Mouse (Mus musculus): ENCODE results near the gene Lrrc32. TPM values are rescaled to one million over a fixed set of nuclear protein-coding genes. Genes with fewer than 3 reads are reported as not detected.

The Lrrc32 gene
- polyA plus RNA-seq, 1 experiment from 2014 or later: 5.6 TPM

GRCm38 (mm10) chr7:98488398-98489130 lies 519 bp upstream of the Lrrc32 start:
- Histone ChIP-seq H3K27me3 (peaks cover 49% of the 10 kb centered on the region), H3K4me3 (replicated peaks) (no peak overlapping the region), H3K4me2 (0 out of 2 replicates have a peak overlapping the region, but pooled peaks have one; percentile 68), H3K4me1 (replicated peaks) (peaks cover 12% of the 10 kb centered on the region), H3K9ac (no peak overlapping the region), H3K36me3 (replicated peaks) (no peaks in the 10 kb centered on the region), H3K27ac (replicated peaks) (no peak overlapping the region), H3K9me3 (replicated peaks) (no peaks in the 10 kb centered on the region)
- peak; percentile 20; the same call in 1 of the 2 replicates for ATAC-seq (ENCODE audit: insufficient read depth)
- WGBS (ENCODE audit: insufficient replicate concordance): 44% methylated on average over 13 of the region's 13 CpGs

GRCm38 (mm10) chr7:98489623-98490084 lies 571 bp downstream of the Lrrc32 start:
- H3K27me3 ChIP-seq: peaks cover 49% of the 10 kb centered on the region

GRCm38 (mm10) chr7:98490328-98490727 lies 1.2 kb downstream of the Lrrc32 start:
- H3K9me3 ChIP-seq (replicated peaks): no peaks in the 10 kb centered on the region
- H3K27ac ChIP-seq (replicated peaks): no peak overlapping the region
- peak overlapping the region; percentile 68 for H3K4me2 ChIP-seq
- no peak for ATAC-seq (ENCODE audit: insufficient read depth)
- H3K9ac ChIP-seq: no peak overlapping the region
- WGBS (ENCODE audit: insufficient replicate concordance): 47% methylated on average over 4 of the region's 4 CpGs
- peak overlapping the region; percentile 50 for H3K4me3 ChIP-seq (replicated peaks)
- peaks cover 18% of the 10 kb centered on the region for H3K4me1 ChIP-seq (replicated peaks)
- H3K36me3 ChIP-seq (replicated peaks): no peaks in the 10 kb centered on the region
- H3K27me3 ChIP-seq: peaks cover 49% of the 10 kb centered on the region

More at GRCm38 (mm10) chr7:98489623-98490084, 571 bp downstream of the Lrrc32 start:
- Histone ChIP-seq H3K9ac (no peak overlapping the region), H3K4me1 (replicated peaks) (peaks cover 18% of the 10 kb centered on the region), H3K36me3 (replicated peaks) (no peaks in the 10 kb centered on the region), H3K9me3 (replicated peaks) (no peaks in the 10 kb centered on the region), H3K4me2 (peak overlapping the region; percentile 68), H3K27ac (replicated peaks) (no peak overlapping the region), H3K4me3 (replicated peaks) (peak overlapping the region; percentile 50)
- peak; percentile 45 for ATAC-seq (ENCODE audit: insufficient read depth)
- WGBS (ENCODE audit: insufficient replicate concordance): 1% methylated on average over 50 of the region's 50 CpGs

- Histone ChIP-seq H3K9me3 (replicated peaks) (no peaks in the 10 kb centered on the region), H3K4me3 (replicated peaks) (peak overlapping the region; percentile 50; the same call in 1 of the 2 replicates), H3K27ac (replicated peaks) (no peak overlapping the region), H3K9ac (no peak overlapping the region), H3K4me1 (replicated peaks) (peaks cover 18% of the 10 kb centered on the region), H3K36me3 (replicated peaks) (no peaks in the 10 kb centered on the region), H3K4me2 (peak overlapping the region; percentile 68), H3K27me3 (peaks cover 49% of the 10 kb centered on the region)
- 82% methylated on average over 6 of the region's 6 CpGs for WGBS (ENCODE audit: insufficient replicate concordance)
- no peak for ATAC-seq (ENCODE audit: insufficient read depth)
These were observed 1.8 kb downstream of the Lrrc32 start for GRCm38 (mm10) chr7:98490911-98491310.

- H3K4me1 ChIP-seq (replicated peaks): peaks cover 18% of the 10 kb centered on the region
- H3K4me3 ChIP-seq (replicated peaks): peak overlapping the region; percentile 50; the same call in 1 of the 2 replicates
- 38% methylated on average over 9 of the region's 9 CpGs for WGBS (ENCODE audit: insufficient replicate concordance)
- H3K36me3 ChIP-seq (replicated peaks): no peaks in the 10 kb centered on the region
- H3K27ac ChIP-seq (replicated peaks): no peak overlapping the region
- H3K9me3 ChIP-seq (replicated peaks): no peaks in the 10 kb centered on the region
- H3K27me3 ChIP-seq: peaks cover 49% of the 10 kb centered on the region
- ATAC-seq (ENCODE audit: insufficient read depth): no peak
- peak overlapping the region; percentile 68 for H3K4me2 ChIP-seq
- H3K9ac ChIP-seq: no peak overlapping the region
These were observed 2.5 kb downstream of the Lrrc32 start for GRCm38 (mm10) chr7:98491451-98492200.

GRCm38 (mm10) chr7:98492331-98492730 lies 3.2 kb downstream of the Lrrc32 start:
- WGBS (ENCODE audit: insufficient replicate concordance): 41% methylated on average over 5 of the region's 5 CpGs
- Histone ChIP-seq H3K9ac (no peak overlapping the region), H3K27ac (replicated peaks) (no peak overlapping the region), H3K27me3 (peaks cover 49% of the 10 kb centered on the region), H3K9me3 (replicated peaks) (no peaks in the 10 kb centered on the region), H3K4me3 (replicated peaks) (0 out of 2 replicates have a peak overlapping the region, but pooled peaks have one; percentile 15), H3K4me2 (peak overlapping the region; percentile 23), H3K4me1 (replicated peaks) (peaks cover 18% of the 10 kb centered on the region), H3K36me3 (replicated peaks) (no peaks in the 10 kb centered on the region)
- no peak for ATAC-seq (ENCODE audit: insufficient read depth)

- no peak overlapping the region for H3K4me3 ChIP-seq (replicated peaks)
- no peak overlapping the region for H3K4me2 ChIP-seq
- peaks cover 18% of the 10 kb centered on the region for H3K4me1 ChIP-seq (replicated peaks)
- WGBS (ENCODE audit: insufficient replicate concordance): 48% methylated on average over 2 of the region's 2 CpGs
- no peak overlapping the region for H3K9ac ChIP-seq
- H3K27ac ChIP-seq (replicated peaks): no peak overlapping the region
- H3K9me3 ChIP-seq (replicated peaks): no peaks in the 10 kb centered on the region
- no peaks in the 10 kb centered on the region for H3K36me3 ChIP-seq (replicated peaks)
- peaks cover 41% of the 10 kb centered on the region for H3K27me3 ChIP-seq
- no peak for ATAC-seq (ENCODE audit: insufficient read depth)
These were observed 4.2 kb downstream of the Lrrc32 start for GRCm38 (mm10) chr7:98493307-98493706.

- whole genome bisulfite sequencing (ENCODE audit: insufficient replicate concordance): 39% methylated on average over 18 of the region's 18 CpGs
- Histone ChIP-seq H3K4me2 (no peak overlapping the region), H3K4me3 (replicated peaks) (no peak overlapping the region), H3K36me3 (replicated peaks) (no peaks in the 10 kb centered on the region), H3K9ac (no peak overlapping the region), H3K9me3 (replicated peaks) (no peaks in the 10 kb centered on the region), H3K27ac (replicated peaks) (no peak overlapping the region), H3K4me1 (replicated peaks) (peaks cover 17% of the 10 kb centered on the region), H3K27me3 (peaks cover 34% of the 10 kb centered on the region)
- no peak for ATAC-seq (ENCODE audit: insufficient read depth)
These were observed 4.9 kb downstream of the Lrrc32 start for GRCm38 (mm10) chr7:98493901-98494480.

GRCm38 (mm10) chr7:98495591-98495990 lies 6.5 kb downstream of the Lrrc32 start:
- no peaks in the 10 kb centered on the region for H3K9me3 ChIP-seq (replicated peaks)
- no peak overlapping the region for H3K27ac ChIP-seq (replicated peaks)
- WGBS (ENCODE audit: insufficient replicate concordance): 40% methylated on average over 1 of the region's 1 CpGs
- peaks cover 18% of the 10 kb centered on the region for H3K27me3 ChIP-seq
- no peak overlapping the region for H3K4me2 ChIP-seq
- H3K36me3 ChIP-seq (replicated peaks): no peaks in the 10 kb centered on the region
- no peak overlapping the region for H3K4me3 ChIP-seq (replicated peaks)
- no peak for ATAC-seq (ENCODE audit: insufficient read depth)
- no peak overlapping the region for H3K9ac ChIP-seq
- peaks cover 10% of the 10 kb centered on the region for H3K4me1 ChIP-seq (replicated peaks)

- 41% methylated on average over 5 of the region's 5 CpGs for WGBS (ENCODE audit: insufficient replicate concordance)
- no peak overlapping the region for H3K4me3 ChIP-seq (replicated peaks)
- no peaks in the 10 kb centered on the region for H3K27me3 ChIP-seq
- H3K27ac ChIP-seq (replicated peaks): no peak overlapping the region
- H3K9me3 ChIP-seq (replicated peaks): no peaks in the 10 kb centered on the region
- no peak overlapping the region for H3K4me2 ChIP-seq
- H3K36me3 ChIP-seq (replicated peaks): no peaks in the 10 kb centered on the region
- ATAC-seq (ENCODE audit: insufficient read depth): no peak
- H3K9ac ChIP-seq: no peak overlapping the region
- peaks cover 10% of the 10 kb centered on the region for H3K4me1 ChIP-seq (replicated peaks)
These were observed 8.4 kb downstream of the Lrrc32 start for GRCm38 (mm10) chr7:98497451-98497850.

- H3K27me3 ChIP-seq: no peaks in the 10 kb centered on the region
- H3K9me3 ChIP-seq (replicated peaks): no peaks in the 10 kb centered on the region
- no peak overlapping the region for H3K9ac ChIP-seq
- H3K27ac ChIP-seq (replicated peaks): no peak overlapping the region
- WGBS (ENCODE audit: insufficient replicate concordance): 74% methylated on average over 12 of the region's 12 CpGs
- H3K36me3 ChIP-seq (replicated peaks): no peaks in the 10 kb centered on the region
- ATAC-seq (ENCODE audit: insufficient read depth): no peak
- no peak overlapping the region for H3K4me3 ChIP-seq (replicated peaks)
- peaks cover 10% of the 10 kb centered on the region for H3K4me1 ChIP-seq (replicated peaks)
- H3K4me2 ChIP-seq: no peak overlapping the region
These were observed 9.0 kb downstream of the Lrrc32 start for GRCm38 (mm10) chr7:98498101-98498500.
